Mouse (Mus musculus) midbrain, embryonic 13.5 days (tissue): ENCODE results near the gene Ccdc171. TPM values are rescaled to one million over a fixed set of nuclear protein-coding genes. Genes with fewer than 3 reads are reported as not detected.
A peak's percentile ranks its signal among the peaks of the same experiment; 100 is the strongest.

Experiments used
- ATAC-seq: fragments of 200-750 bp; cut with Nextera tagmentation; 2 replicates; pipeline ENCODE4 v1.8.0; 2017; ENCODE audit warnings: mild to moderate bottlenecking, moderate TSS enrichment, moderate library complexity
- H3K27ac ChIP-seq: fragments of 300-500 bp; sonication (generic); 2 replicates; pipeline ENCODE4 v1.5.1; 2015; ENCODE audit warnings: inconsistent platforms, mild to moderate bottlenecking, moderate library complexity
- H3K27me3 ChIP-seq: fragments of 300-500 bp; sonication (generic); 2 replicates; pipeline ENCODE4 v1.6.1; 2015; ENCODE audit warnings: mild to moderate bottlenecking, inconsistent platforms
- H3K36me3 ChIP-seq: fragments of 300-500 bp; sonication (generic); 2 replicates; pipeline ENCODE4 v1.6.1; 2015; ENCODE audit warnings: mild to moderate bottlenecking, inconsistent platforms
- H3K4me1 ChIP-seq: fragments of 300-500 bp; sonication (generic); replicated peaks from 2 replicates; pipeline ENCODE4 v1.6.1; 2015; ENCODE audit warnings: inconsistent platforms
- H3K4me2 ChIP-seq: fragments of 300-500 bp; sonication (generic); replicated peaks from 2 replicates; pipeline ENCODE4 v1.6.1; 2015; ENCODE audit warnings: moderate library complexity, mild to moderate bottlenecking, inconsistent platforms
- H3K4me3 ChIP-seq: fragments of 300-500 bp; sonication (generic); replicated peaks from 2 replicates; pipeline ENCODE4 v1.5.1; 2015; ENCODE audit warnings: mild to moderate bottlenecking, inconsistent platforms
- H3K9ac ChIP-seq: fragments of 300-500 bp; sonication (generic); replicated peaks from 2 replicates; pipeline ENCODE4 v1.6.1; 2015; ENCODE audit warnings: mild to moderate bottlenecking, inconsistent platforms
- H3K9me3 ChIP-seq: fragments of 300-500 bp; sonication (generic); 2 replicates; pipeline ENCODE4 v1.6.1; 2016; ENCODE audit warnings: mild to moderate bottlenecking, inconsistent platforms
- WGBS: fragments of 180-500 bp; shearing (Covaris S2); methylation state at CpG from one replicate; pipeline ENCODE4 v1.1.7; 2015; 5-methylcytosine and 5-hydroxymethylcytosine counted together
- polyA plus RNA-seq: library from polyadenylated mRNA; unstranded; fragments of >200 nt; fragmentation: Nextera tagmentation; extraction: Ambion mirVana; gene quantifications from 2 replicates; pipeline ENCODE4 v1.2.1, GENCODE M21; 2015

Ccdc171 gene
- polyA plus RNA-seq, 1 experiment from 2014 or later = 5.6 TPM

DNA sequence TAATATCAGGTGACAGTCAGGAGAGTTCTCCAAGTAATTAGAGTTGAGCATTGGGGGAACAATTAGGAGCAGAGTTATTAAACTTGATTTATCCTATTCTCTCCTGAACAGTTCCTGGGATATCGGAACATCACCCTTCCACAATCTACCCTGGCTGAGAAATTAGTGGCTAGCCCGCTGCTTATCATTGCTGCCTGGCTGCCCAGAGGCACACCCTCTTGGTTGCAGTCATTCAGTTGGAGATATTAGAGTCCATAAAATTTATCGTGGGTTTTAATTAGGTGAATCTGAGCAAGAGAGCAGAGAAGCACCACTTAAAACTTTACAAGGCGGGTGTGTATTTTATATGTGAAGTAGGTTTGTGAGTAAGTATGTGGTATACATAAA is 214.5 kb downstream of the Ccdc171 start:
- Histone ChIP-seq H3K9me3 (no peaks in the 10 kb centered on the region), H3K36me3 (no peaks in the 10 kb centered on the region), H3K27ac (no peak overlapping the region), H3K4me3 (no peak overlapping the region), H3K4me2 (no peak overlapping the region), H3K27me3 (no peaks in the 10 kb centered on the region), H3K9ac (no peak overlapping the region), H3K4me1 (peaks cover 15% of the 10 kb centered on the region)
- WGBS = 79% methylated on average over 4 of the region's 4 CpGs
- ATAC-seq = no peak

DNA sequence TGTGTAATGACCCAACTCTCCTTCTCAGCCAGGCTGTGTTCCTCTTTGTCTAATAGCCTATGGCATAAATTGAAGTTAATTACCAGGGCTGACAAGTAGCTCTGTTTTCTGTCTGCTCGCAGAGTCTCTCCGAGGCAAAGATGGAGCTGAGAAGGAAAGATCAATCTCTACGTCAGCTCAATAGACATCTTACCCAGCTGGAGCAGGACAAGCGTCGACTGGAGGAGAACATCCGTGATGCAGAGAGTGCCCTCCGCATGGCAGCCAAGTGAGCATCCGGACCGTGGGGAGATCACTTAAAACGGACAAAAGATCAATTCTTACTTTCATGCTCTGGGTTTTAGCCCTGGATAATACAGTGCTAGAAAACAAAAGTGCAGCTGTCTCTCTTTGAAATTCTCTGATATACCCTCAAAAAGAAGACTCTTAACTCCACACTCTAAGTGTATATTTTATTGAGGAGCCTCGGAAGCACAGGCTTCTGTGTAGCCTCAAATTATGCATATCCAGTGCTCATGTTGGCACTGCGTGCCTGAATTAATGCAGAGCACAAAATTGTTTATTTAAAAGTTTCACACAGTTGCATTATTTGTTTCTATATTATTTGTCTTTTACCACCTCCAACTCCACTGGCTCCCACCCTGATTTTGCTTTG is 217.6 kb downstream of the Ccdc171 start:
- peak; percentile 80 for ATAC-seq
- Histone ChIP-seq H3K9ac (no peak overlapping the region), H3K4me2 (peak overlapping the region; percentile 39), H3K9me3 (no peaks in the 10 kb centered on the region), H3K27ac (peak overlapping the region; percentile 30), H3K4me1 (peaks cover 15% of the 10 kb centered on the region), H3K36me3 (no peaks in the 10 kb centered on the region), H3K27me3 (no peaks in the 10 kb centered on the region), H3K4me3 (peak overlapping the region; percentile 19)
- 20% methylated on average over 12 of the region's 12 CpGs for WGBS

- no peak overlapping the region for H3K4me2 ChIP-seq
- ATAC-seq = no peak
- H3K36me3 ChIP-seq = peaks cover 3% of the 10 kb centered on the region; the same call in 1 of the 2 replicates
- H3K9ac ChIP-seq = no peak overlapping the region
- H3K27ac ChIP-seq = no peak overlapping the region
- H3K4me3 ChIP-seq = no peak overlapping the region
- no peaks in the 10 kb centered on the region for H3K4me1 ChIP-seq
- H3K27me3 ChIP-seq = no peaks in the 10 kb centered on the region
- WGBS = 87% methylated on average over 6 of the region's 6 CpGs
- H3K9me3 ChIP-seq = peaks cover 5% of the 10 kb centered on the region; the same call in 1 of the 2 replicates
Observed at GRCm38 (mm10) chr4:83775136-83775535, 249.8 kb downstream of the Ccdc171 start.

- ATAC-seq = no peak
- 94% methylated on average over 4 of the region's 4 CpGs for WGBS
- Histone ChIP-seq H3K27me3 (no peaks in the 10 kb centered on the region), H3K9me3 (peaks cover 5% of the 10 kb centered on the region; the same call in 1 of the 2 replicates), H3K36me3 (peaks cover 3% of the 10 kb centered on the region; the same call in 1 of the 2 replicates), H3K4me3 (no peak overlapping the region), H3K27ac (no peak overlapping the region), H3K4me2 (no peak overlapping the region), H3K4me1 (no peaks in the 10 kb centered on the region), H3K9ac (no peak overlapping the region)
Observed at GRCm38 (mm10) chr4:83780044-83780443, 254.7 kb downstream of the Ccdc171 start.

GRCm38 (mm10) chr4:83785115-83785514 is 259.8 kb downstream of the Ccdc171 start:
- Histone ChIP-seq H3K9me3 (no peaks in the 10 kb centered on the region), H3K4me1 (no peaks in the 10 kb centered on the region), H3K36me3 (no peaks in the 10 kb centered on the region), H3K4me2 (no peak overlapping the region), H3K9ac (no peak overlapping the region), H3K27me3 (no peaks in the 10 kb centered on the region), H3K27ac (no peak overlapping the region), H3K4me3 (no peak overlapping the region)
- no peak for ATAC-seq
- WGBS = 87% methylated on average over 2 of the region's 2 CpGs

- ATAC-seq = no peak
- Histone ChIP-seq H3K9me3 (no peaks in the 10 kb centered on the region), H3K36me3 (no peaks in the 10 kb centered on the region), H3K4me1 (peaks cover 15% of the 10 kb centered on the region), H3K27ac (no peak overlapping the region), H3K9ac (no peak overlapping the region), H3K4me2 (no peak overlapping the region), H3K4me3 (no peak overlapping the region), H3K27me3 (no peaks in the 10 kb centered on the region)
- 13% methylated on average over 13 of the region's 13 CpGs for WGBS
Observed at GRCm38 (mm10) chr4:83791811-83792210, 266.5 kb downstream of the Ccdc171 start.

DNA sequence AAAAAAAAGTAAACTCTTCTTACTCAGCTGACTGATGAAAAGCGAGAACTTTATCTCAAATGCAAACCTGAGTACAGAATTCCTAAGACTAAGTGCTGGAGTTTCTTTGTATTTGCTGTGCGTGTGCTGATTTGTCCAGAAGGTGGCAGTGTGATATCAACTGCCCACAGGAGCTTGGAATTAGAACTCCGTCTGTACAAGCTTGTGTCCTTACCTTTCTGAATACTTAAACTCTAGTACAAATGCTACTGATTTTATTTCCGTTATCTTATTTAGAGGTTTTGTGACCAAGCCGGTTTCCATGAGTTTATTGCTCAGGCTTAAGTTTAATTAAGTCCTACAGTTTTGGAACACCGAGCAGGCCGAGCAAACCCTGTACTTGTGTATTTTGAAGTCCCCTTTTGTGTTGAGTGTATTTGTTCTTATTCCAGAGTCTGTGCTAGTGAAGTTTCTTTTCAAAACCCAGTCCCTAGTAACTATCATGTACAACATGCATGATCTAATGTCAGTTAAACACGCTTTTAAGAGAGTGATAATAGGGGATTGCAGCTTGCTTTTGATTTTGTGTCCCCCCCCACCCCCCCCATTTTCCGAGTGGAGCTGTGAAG is 269.1 kb downstream of the Ccdc171 start:
- Histone ChIP-seq H3K27me3 (no peaks in the 10 kb centered on the region), H3K4me1 (peaks cover 15% of the 10 kb centered on the region), H3K36me3 (no peaks in the 10 kb centered on the region), H3K9me3 (no peaks in the 10 kb centered on the region), H3K4me3 (0 out of 2 replicates have a peak overlapping the region, but pooled peaks have one; percentile 16), H3K9ac (no peak overlapping the region), H3K4me2 (peak overlapping the region; percentile 44), H3K27ac (no peak overlapping the region)
- ATAC-seq = peak; percentile 81
- WGBS = 10% methylated on average over 9 of the region's 9 CpGs

GRCm38 (mm10) chr4:83794930-83795459 is 269.6 kb downstream of the Ccdc171 start:
- 10% methylated on average over 5 of the region's 5 CpGs for WGBS
- no peaks in the 10 kb centered on the region for H3K27me3 ChIP-seq
- peak overlapping the region; percentile 44 for H3K4me2 ChIP-seq
- no peaks in the 10 kb centered on the region for H3K36me3 ChIP-seq
- H3K9ac ChIP-seq = peak overlapping the region; percentile 23; the same call in 1 of the 2 replicates
- peak overlapping the region; percentile 46; the same call in 1 of the 2 replicates for H3K27ac ChIP-seq
- H3K4me1 ChIP-seq = peaks cover 15% of the 10 kb centered on the region
- 0 out of 2 replicates have a peak overlapping the region, but pooled peaks have one; percentile 16 for H3K4me3 ChIP-seq
- no peaks in the 10 kb centered on the region for H3K9me3 ChIP-seq
- ATAC-seq = peak; percentile 60

- Histone ChIP-seq H3K27me3 (no peaks in the 10 kb centered on the region), H3K9ac (no peak overlapping the region), H3K4me2 (no peak overlapping the region), H3K36me3 (no peaks in the 10 kb centered on the region), H3K9me3 (no peaks in the 10 kb centered on the region), H3K4me1 (peaks cover 8% of the 10 kb centered on the region), H3K27ac (no peak overlapping the region), H3K4me3 (no peak overlapping the region)
- WGBS = 87% methylated on average over 14 of the region's 14 CpGs
- no peak for ATAC-seq
Observed at GRCm38 (mm10) chr4:83797976-83798375, 272.6 kb downstream of the Ccdc171 start.

DNA sequence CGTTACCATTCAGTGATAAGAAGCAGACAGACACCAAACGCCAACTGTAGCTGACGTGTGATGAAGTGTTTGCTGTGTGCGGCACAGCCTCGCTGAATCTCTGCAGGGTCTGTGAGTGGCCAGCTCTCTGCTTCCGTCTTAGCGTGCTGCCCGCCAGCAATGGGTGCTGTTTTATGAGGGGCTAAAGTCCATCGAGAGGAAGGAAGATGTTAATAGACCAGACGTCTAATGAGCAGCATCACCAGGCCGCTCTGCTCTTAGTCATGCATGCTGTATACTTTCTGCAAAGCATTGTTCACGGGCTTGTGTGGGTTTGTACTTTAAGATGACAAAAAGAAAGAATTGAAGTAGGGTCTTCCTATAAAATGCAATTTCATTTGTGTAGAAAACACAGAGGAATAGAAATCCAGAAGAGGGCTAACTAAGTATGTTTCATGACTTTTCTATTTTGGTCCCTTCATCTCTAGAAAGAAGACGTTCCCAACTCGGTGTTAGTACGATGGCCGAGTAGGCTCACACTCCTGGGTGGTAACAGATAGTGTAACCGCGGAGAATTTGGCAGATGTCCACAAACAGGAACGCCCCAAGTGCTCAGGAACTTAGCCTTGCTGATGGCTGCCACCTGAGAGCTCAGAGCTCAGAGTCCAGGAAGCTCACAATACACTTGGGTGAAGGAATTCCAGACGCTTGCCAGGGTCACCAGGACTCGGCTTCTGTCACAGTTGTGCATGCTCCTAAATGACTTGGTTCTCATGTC is 273.5 kb downstream of the Ccdc171 start:
- no peaks in the 10 kb centered on the region for H3K9me3 ChIP-seq
- peaks cover 8% of the 10 kb centered on the region for H3K4me1 ChIP-seq
- no peaks in the 10 kb centered on the region for H3K36me3 ChIP-seq
- H3K4me2 ChIP-seq = no peak overlapping the region
- 89% methylated on average over 21 of the region's 21 CpGs for WGBS
- H3K9ac ChIP-seq = no peak overlapping the region
- no peak for ATAC-seq
- no peaks in the 10 kb centered on the region for H3K27me3 ChIP-seq
- no peak overlapping the region for H3K4me3 ChIP-seq
- H3K27ac ChIP-seq = no peak overlapping the region

DNA sequence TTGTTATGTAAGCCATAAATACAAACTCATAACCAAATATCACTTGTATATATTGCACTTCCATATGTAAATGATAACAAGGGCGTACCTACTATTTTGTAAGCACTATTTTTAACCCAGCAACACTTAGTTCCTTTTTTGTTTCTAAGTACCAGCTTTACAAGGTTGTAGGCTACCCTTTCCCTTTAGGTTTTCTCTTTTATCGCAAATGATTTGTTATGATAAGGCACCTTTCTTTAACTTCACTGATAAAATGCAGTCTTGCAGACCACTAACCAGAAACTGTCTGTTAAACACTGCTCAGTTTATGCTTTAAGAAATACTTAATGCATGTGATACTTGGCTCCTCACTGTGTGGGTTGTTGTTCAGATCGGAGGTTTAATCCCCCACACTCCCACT is 275.1 kb downstream of the Ccdc171 start:
- Histone ChIP-seq H3K36me3 (no peaks in the 10 kb centered on the region), H3K4me3 (no peak overlapping the region), H3K9me3 (no peaks in the 10 kb centered on the region), H3K27me3 (no peaks in the 10 kb centered on the region), H3K9ac (no peak overlapping the region), H3K4me1 (no peaks in the 10 kb centered on the region), H3K4me2 (no peak overlapping the region), H3K27ac (no peak overlapping the region)
- 67% methylated on average over 3 of the region's 3 CpGs for WGBS
- ATAC-seq = no peak

GRCm38 (mm10) chr4:83816925-83817324 is 291.6 kb downstream of the Ccdc171 start:
- H3K9me3 ChIP-seq = no peaks in the 10 kb centered on the region
- no peaks in the 10 kb centered on the region for H3K36me3 ChIP-seq
- H3K4me1 ChIP-seq = no peaks in the 10 kb centered on the region
- H3K27me3 ChIP-seq = no peaks in the 10 kb centered on the region
- no peak overlapping the region for H3K4me2 ChIP-seq
- H3K4me3 ChIP-seq = no peak overlapping the region
- no peak overlapping the region for H3K27ac ChIP-seq
- no peak for ATAC-seq
- WGBS = 84% methylated on average over 4 of the region's 4 CpGs
- no peak overlapping the region for H3K9ac ChIP-seq
